Mouse (Mus musculus): ENCODE results near the gene Il20rb.

DNA sequence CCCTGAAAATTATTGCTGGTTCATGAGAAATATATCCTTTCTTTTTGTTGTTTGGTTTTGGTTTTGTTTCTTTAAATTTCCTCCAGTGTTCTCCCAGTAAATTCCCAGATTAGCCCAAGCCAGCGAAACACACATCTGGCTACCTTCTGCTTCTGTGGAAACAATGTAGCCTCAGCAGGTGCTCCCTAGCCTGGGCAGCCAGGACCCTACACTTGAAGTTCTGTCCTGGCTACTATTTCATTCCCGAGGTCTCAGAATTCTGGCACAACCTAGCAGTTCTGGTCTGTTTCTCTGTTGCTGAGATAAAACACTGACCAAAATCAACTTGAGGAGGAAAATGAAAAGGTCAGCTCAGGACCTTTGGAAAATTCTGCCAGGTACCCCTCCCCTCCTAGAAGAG, 55.2 kb downstream of the Il20rb start:
- TF ChIP-seq CTCF (conservative IDR thresholded peaks at IDR 0.05; ENCODE audit: low read length) (no peak), POU5F1 (IDR thresholded peaks at IDR 0.05; ENCODE audit: borderline replicate concordance, low read length) (no peak), NANOG (IDR thresholded peaks at IDR 0.05; ENCODE audit: borderline replicate concordance, low read length) (no peak)
